Mouse (Mus musculus): ENCODE data around the gene Pou3f1.
A peak's percentile ranks its signal among the peaks of the same experiment; 100 is the strongest.

Gene Pou3f1

GRCm38 (mm10) chr4:124656518-124656853 lies at the start of gene Pou3f1:
Gene Pou3f1, plus strand, starts transcription at chr4:124656807.
- DNase-seq, result no peak

- DNase-seq, result no peak
Observed at GRCm38 (mm10) chr4:124607166-124607565, 49.4 kb upstream of the Pou3f1 start.

GRCm38 (mm10) chr4:124610066-124610465 lies 46.5 kb upstream of the Pou3f1 start:
- DNase-seq, result no peak

GRCm38 (mm10) chr4:124610703-124611102 lies 45.9 kb upstream of the Pou3f1 start, which contains the start of gene 3100002H09Rik:
Gene 3100002H09Rik, minus strand, starts transcription at chr4:124610803.
- DNase-seq, result no peak

GRCm38 (mm10) chr4:124611768-124612167 lies 44.8 kb upstream of the Pou3f1 start:
- DNase-seq, result no peak

GRCm38 (mm10) chr4:124614189-124614588 lies 42.4 kb upstream of the Pou3f1 start:
- no peak for DNase-seq

GRCm38 (mm10) chr4:124615406-124615960 lies 41.1 kb upstream of the Pou3f1 start:
- no peak for DNase-seq

- DNase-seq, result no peak
Observed at GRCm38 (mm10) chr4:124615986-124616385, 40.6 kb upstream of the Pou3f1 start.

- no peak for DNase-seq
Observed at GRCm38 (mm10) chr4:124616636-124617035, 40.0 kb upstream of the Pou3f1 start.

GRCm38 (mm10) chr4:124618599-124618998 lies 38.0 kb upstream of the Pou3f1 start:
- no peak for DNase-seq

GRCm38 (mm10) chr4:124621406-124621805 lies 35.2 kb upstream of the Pou3f1 start:
- DNase-seq, result no peak

GRCm38 (mm10) chr4:124622566-124622965 lies 34.0 kb upstream of the Pou3f1 start:
- no peak for DNase-seq

GRCm38 (mm10) chr4:124624111-124624581 lies 32.5 kb upstream of the Pou3f1 start:
- DNase-seq, result peak; percentile 11 to 29

- DNase-seq, result no peak
Observed at GRCm38 (mm10) chr4:124626836-124627235, 29.8 kb upstream of the Pou3f1 start.

GRCm38 (mm10) chr4:124631456-124631855 lies 25.2 kb upstream of the Pou3f1 start:
- DNase-seq, result no peak

- DNase-seq, result no peak
Observed at GRCm38 (mm10) chr4:124632856-124633255, 23.8 kb upstream of the Pou3f1 start.

- peak; percentile 87 to 89 for DNase-seq
Observed at GRCm38 (mm10) chr4:124633281-124633680, 23.3 kb upstream of the Pou3f1 start.

- DNase-seq, result no peak
Observed at GRCm38 (mm10) chr4:124639715-124640114, 16.9 kb upstream of the Pou3f1 start.

GRCm38 (mm10) chr4:124643859-124644258 lies 12.7 kb upstream of the Pou3f1 start:
- no peak for DNase-seq

GRCm38 (mm10) chr4:124644974-124645433 lies 11.6 kb upstream of the Pou3f1 start:
- DNase-seq, result no peak

- peak; percentile 26 to 47 for DNase-seq
Observed at GRCm38 (mm10) chr4:124646591-124646990, 10.0 kb upstream of the Pou3f1 start.

- DNase-seq, result no peak
Observed at GRCm38 (mm10) chr4:124647909-124648308, 8.7 kb upstream of the Pou3f1 start.

GRCm38 (mm10) chr4:124652886-124653285 lies 3.7 kb upstream of the Pou3f1 start:
- DNase-seq, result peak; percentile 68 to 78

- peak; percentile 85 to 89 for DNase-seq
Observed at GRCm38 (mm10) chr4:124656854-124657650, 445 bp downstream of the Pou3f1 start.

All from kidney, postnatal 4 days (tissue).